Mouse (Mus musculus) brain, embryonic 14.5 days (tissue): ENCODE results near the gene Ctc1.

Source experiments
- CTCF ChIP-seq: fragments of 200-500 bp; IDR thresholded peaks from 2 replicates; pipeline ENCODE4 v1.5.1; 2012; ENCODE audit warnings: inconsistent platforms, mild to moderate bottlenecking, moderate library complexity, borderline replicate concordance; ENCODE audit not compliant: insufficient read depth, insufficient read length; ENCODE audit errors: extremely low read depth
- POLR2A ChIP-seq: fragments of 200-500 bp; IDR thresholded peaks from 2 replicates; pipeline ENCODE4 v1.6.1; 2012; ENCODE audit warnings: mild to moderate bottlenecking, inconsistent platforms, borderline replicate concordance; ENCODE audit not compliant: poor library complexity, insufficient read depth, insufficient read length, severe bottlenecking; ENCODE audit errors: extremely low read depth

GRCm38 (mm10) chr11:68970232-68970631 is 45.5 kb upstream of the Ctc1 start:
- TF ChIP-seq CTCF (no peak), POLR2A (no peak)
